Mouse (Mus musculus) heart, embryonic 13.5 days (tissue): ENCODE measurements around the gene Kif24. TPM values are rescaled to one million over a fixed set of nuclear protein-coding genes. Genes with fewer than 3 reads are reported as not detected.
"Not testable (repeated sequence)": the region's sequence is repeated elsewhere in the genome, so short reads cannot be mapped to it uniquely, and the experiment has no call there.

Experiments used
- ATAC-seq: fragments of 200-750 bp; cut with Nextera tagmentation; 2 replicates; pipeline ENCODE4 v1.8.0; 2017; ENCODE audit warnings: moderate TSS enrichment; ENCODE audit not compliant: insufficient number of reproducible peaks, low FRiP score, low TSS enrichment; ENCODE audit errors: extremely low read depth
- H3K27ac ChIP-seq: fragments of 300-500 bp; sonication (generic); replicated peaks from 2 replicates; pipeline ENCODE4 v1.5.1; 2015; ENCODE audit warnings: moderate library complexity, mild to moderate bottlenecking, inconsistent platforms
- H3K27me3 ChIP-seq: fragments of 300-500 bp; sonication (generic); replicated peaks from 2 replicates; pipeline ENCODE4 v1.6.1; 2015; ENCODE audit warnings: mild to moderate bottlenecking, inconsistent platforms
- H3K36me3 ChIP-seq: fragments of 300-500 bp; sonication (generic); 2 replicates; pipeline ENCODE4 v1.6.1; 2015; ENCODE audit warnings: mild to moderate bottlenecking, inconsistent platforms
- H3K4me1 ChIP-seq: fragments of 300-500 bp; sonication (generic); 2 replicates; pipeline ENCODE4 v1.6.1; 2015; ENCODE audit warnings: inconsistent platforms
- H3K4me2 ChIP-seq: fragments of 300-500 bp; sonication (generic); 2 replicates; pipeline ENCODE4 v1.6.1; 2015; ENCODE audit warnings: inconsistent platforms, mild to moderate bottlenecking, moderate library complexity
- H3K4me3 ChIP-seq: fragments of 300-500 bp; sonication (generic); 2 replicates; pipeline ENCODE4 v1.5.1; 2015; ENCODE audit warnings: moderate library complexity, mild to moderate bottlenecking, inconsistent platforms
- H3K9ac ChIP-seq: fragments of 300-500 bp; sonication (generic); 2 replicates; pipeline ENCODE4 v1.6.1; 2015; ENCODE audit warnings: inconsistent platforms, mild to moderate bottlenecking, moderate library complexity
- H3K9me3 ChIP-seq: fragments of 300-500 bp; sonication (generic); 2 replicates; pipeline ENCODE4 v1.6.1; 2016; ENCODE audit warnings: inconsistent platforms
- WGBS: fragments of 180-500 bp; shearing (Covaris S2); methylation state at CpG from one replicate; pipeline ENCODE4 v1.1.7; 2015; ENCODE audit warnings: mixed read lengths; 5-methylcytosine and 5-hydroxymethylcytosine counted together
- polyA plus RNA-seq: library from polyadenylated mRNA; unstranded; fragments of >200 nt; fragmentation: Nextera tagmentation; extraction: Ambion mirVana; gene quantifications from 2 replicates; pipeline ENCODE4 v1.2.1, GENCODE M21; 2015

Kif24 gene
- polyA plus RNA-seq, 1 experiment from 2014 or later, result 4.2 TPM

- Histone ChIP-seq H3K9me3 (no peaks in the 10 kb centered on the region), H3K9ac (peak overlapping the region; percentile 88), H3K4me1 (peaks cover 27% of the 10 kb centered on the region), H3K36me3 (no peaks in the 10 kb centered on the region), H3K27me3 (no peaks in the 10 kb centered on the region), H3K27ac (no peak overlapping the region), H3K4me3 (peak overlapping the region; percentile 70), H3K4me2 (peak overlapping the region; percentile 65)
- no peak for ATAC-seq
- 5% methylated on average over 17 of the region's 17 CpGs for WGBS
These were observed 589 bp upstream of the Kif24 start for GRCm38 (mm10) chr4:41465287-41465665.

- Histone ChIP-seq H3K4me3 (peak overlapping the region; percentile 70), H3K4me2 (peak overlapping the region; percentile 82), H3K9ac (peak overlapping the region; percentile 89; the same call in 1 of the 2 replicates), H3K4me1 (peaks cover 24% of the 10 kb centered on the region)
- not testable (repeated sequence) for ATAC-seq, H3K27ac ChIP-seq, H3K27me3 ChIP-seq, H3K36me3 ChIP-seq, H3K9me3 ChIP-seq
- WGBS, result 52% methylated on average over 3 of the region's 3 CpGs
These were observed 1.5 kb downstream of the Kif24 start for GRCm38 (mm10) chr4:41463051-41463738.

- H3K4me2 ChIP-seq, result no peak overlapping the region
- H3K27me3 ChIP-seq, result no peaks in the 10 kb centered on the region
- WGBS, result 91% methylated on average over 1 of the region's 1 CpGs
- H3K4me1 ChIP-seq, result peaks cover 21% of the 10 kb centered on the region
- no peak for ATAC-seq
- H3K36me3 ChIP-seq, result no peaks in the 10 kb centered on the region
- no peak overlapping the region for H3K4me3 ChIP-seq
- no peaks in the 10 kb centered on the region for H3K9me3 ChIP-seq
- H3K27ac ChIP-seq, result no peak overlapping the region
- H3K9ac ChIP-seq, result no peak overlapping the region
These were observed 4.0 kb downstream of the Kif24 start for GRCm38 (mm10) chr4:41460690-41461089.

DNA sequence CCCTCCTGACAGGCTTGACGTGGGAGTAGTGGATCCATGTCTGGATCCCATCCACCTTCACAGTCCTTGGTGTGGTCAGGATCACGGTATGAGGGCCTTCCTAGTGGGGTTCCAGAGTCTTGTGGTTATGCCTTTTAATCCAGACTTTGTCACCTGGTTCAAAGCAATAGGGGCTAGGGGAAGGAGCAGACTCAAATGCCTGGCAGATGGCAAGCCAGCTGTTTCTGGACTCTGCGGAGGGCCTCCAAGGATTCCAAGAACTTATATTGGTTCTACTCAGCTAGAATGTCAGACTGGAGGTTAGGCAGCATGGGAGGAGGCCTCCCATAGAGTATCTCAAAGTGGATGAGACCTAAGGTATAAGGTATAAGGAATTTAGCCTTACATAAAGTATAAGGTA is 17.1 kb downstream of the Kif24 start:
- 87% methylated on average over 3 of the region's 3 CpGs for WGBS
- Histone ChIP-seq H3K9me3 (no peaks in the 10 kb centered on the region), H3K27ac (no peak overlapping the region), H3K27me3 (no peaks in the 10 kb centered on the region), H3K9ac (no peak overlapping the region), H3K4me2 (no peak overlapping the region), H3K4me3 (no peak overlapping the region), H3K4me1 (peaks cover 9% of the 10 kb centered on the region; the same call in 1 of the 2 replicates), H3K36me3 (peaks cover 18% of the 10 kb centered on the region)
- ATAC-seq, result no peak

DNA sequence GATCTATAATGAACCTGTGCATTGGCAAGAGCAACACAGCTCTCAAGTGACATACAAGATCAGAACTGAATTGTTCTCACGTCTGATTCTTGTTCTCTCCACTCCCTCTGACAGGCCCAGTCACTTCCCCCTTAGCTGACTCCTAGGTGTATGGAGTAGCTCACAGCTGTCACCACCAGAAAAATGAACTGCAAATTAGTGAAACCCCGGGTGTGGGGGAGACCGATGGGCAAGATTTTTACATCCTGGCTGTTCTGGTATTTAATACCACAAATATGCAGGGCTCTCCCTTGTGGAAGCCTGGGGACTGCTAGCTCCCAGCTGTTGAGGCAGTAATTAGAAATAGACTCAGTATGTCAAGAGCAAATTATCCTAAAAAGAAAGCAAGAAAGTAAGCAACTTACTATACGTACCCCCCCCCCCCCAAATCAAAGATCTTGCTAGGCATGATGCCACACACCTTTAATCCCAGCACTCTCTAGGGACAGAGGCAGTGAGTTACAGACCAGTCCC is 21.8 kb downstream of the Kif24 start:
- 0 out of 2 replicates have a peak, but pooled peaks cover 4% of the 10 kb centered on the region for H3K36me3 ChIP-seq
- 29% methylated on average over 4 of the region's 4 CpGs for WGBS
- ATAC-seq, result no peak

DNA sequence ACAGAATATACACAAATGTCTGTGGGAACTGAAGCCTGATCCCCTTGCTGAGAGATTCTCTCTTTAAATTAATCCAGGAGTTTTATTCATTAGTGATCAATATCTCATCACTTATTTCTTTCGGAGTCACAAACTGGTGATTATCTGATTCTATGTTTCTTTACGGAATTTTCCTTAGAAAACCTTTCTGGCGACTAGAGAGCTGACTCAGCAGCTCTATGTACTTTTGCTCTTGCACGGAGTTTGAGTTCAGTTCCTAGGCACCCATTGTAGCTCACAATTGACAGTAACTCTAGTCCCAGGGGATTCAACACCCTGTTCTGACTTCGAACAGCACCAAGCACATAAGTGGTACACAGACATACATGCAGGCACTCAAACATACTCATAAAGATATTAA is 25.8 kb downstream of the Kif24 start:
- no peak for ATAC-seq
- Histone ChIP-seq H3K9me3 (no peaks in the 10 kb centered on the region), H3K27me3 (no peaks in the 10 kb centered on the region), H3K9ac (no peak overlapping the region), H3K36me3 (no peaks in the 10 kb centered on the region), H3K4me1 (peaks cover 7% of the 10 kb centered on the region; the same call in 1 of the 2 replicates), H3K4me2 (no peak overlapping the region), H3K4me3 (no peak overlapping the region), H3K27ac (no peak overlapping the region)
- 77% methylated on average over 5 of the region's 5 CpGs for WGBS

More for the DNA sequence above, 21.8 kb downstream of the Kif24 start:
- Histone ChIP-seq H3K4me3 (no peak overlapping the region), H3K9ac (no peak overlapping the region), H3K27ac (no peak overlapping the region), H3K27me3 (no peaks in the 10 kb centered on the region), H3K9me3 (no peaks in the 10 kb centered on the region), H3K4me1 (peaks cover 7% of the 10 kb centered on the region; the same call in 1 of the 2 replicates), H3K4me2 (no peak overlapping the region)

- H3K27me3 ChIP-seq, result no peaks in the 10 kb centered on the region
- ATAC-seq, result no peak
- no peaks in the 10 kb centered on the region for H3K4me1 ChIP-seq
- no peak overlapping the region for H3K4me3 ChIP-seq
- no peak overlapping the region for H3K27ac ChIP-seq
- no peak overlapping the region for H3K4me2 ChIP-seq
- no peaks in the 10 kb centered on the region for H3K9me3 ChIP-seq
- no peaks in the 10 kb centered on the region for H3K36me3 ChIP-seq
- H3K9ac ChIP-seq, result no peak overlapping the region
These were observed 47.7 kb downstream of the Kif24 start for GRCm38 (mm10) chr4:41416966-41417365.

DNA sequence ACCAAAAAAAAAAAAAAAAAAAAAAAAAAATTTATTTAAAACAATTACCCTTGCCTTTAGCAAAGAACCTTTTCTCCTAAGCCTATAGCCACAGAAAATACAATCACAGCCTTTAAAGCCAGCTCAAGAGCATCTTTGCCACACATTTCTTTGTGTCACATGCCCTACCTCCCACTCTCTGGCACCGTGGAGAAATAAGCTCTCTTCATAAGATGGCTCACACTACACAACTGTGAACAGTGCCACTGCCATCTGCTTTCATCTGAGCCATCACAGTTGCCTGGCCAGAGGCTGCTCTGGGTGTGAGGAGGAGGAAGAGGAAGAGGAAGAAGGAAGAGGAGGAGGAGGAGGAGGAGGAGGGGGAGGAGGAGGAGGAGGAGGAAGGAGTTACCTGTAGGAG is 55.3 kb downstream of the Kif24 start:
- WGBS, result 82% methylated on average over 1 of the region's 1 CpGs

GRCm38 (mm10) chr4:41407353-41407752 is 57.3 kb downstream of the Kif24 start:
- Histone ChIP-seq H3K9ac (no peak overlapping the region), H3K4me2 (no peak overlapping the region), H3K4me3 (no peak overlapping the region), H3K4me1 (no peaks in the 10 kb centered on the region), H3K27me3 (no peaks in the 10 kb centered on the region), H3K36me3 (peaks cover 32% of the 10 kb centered on the region), H3K27ac (no peak overlapping the region), H3K9me3 (no peaks in the 10 kb centered on the region)
- no peak for ATAC-seq
- WGBS, result 84% methylated on average over 2 of the region's 2 CpGs

More for the DNA sequence above, 55.3 kb downstream of the Kif24 start:
- H3K4me3 ChIP-seq, result no peak overlapping the region
- no peak overlapping the region for H3K9ac ChIP-seq
- no peaks in the 10 kb centered on the region for H3K9me3 ChIP-seq
- ATAC-seq, result no peak
- no peaks in the 10 kb centered on the region for H3K4me1 ChIP-seq
- no peak overlapping the region for H3K27ac ChIP-seq
- H3K27me3 ChIP-seq, result no peaks in the 10 kb centered on the region
- H3K36me3 ChIP-seq, result peaks cover 19% of the 10 kb centered on the region
- H3K4me2 ChIP-seq, result no peak overlapping the region

GRCm38 (mm10) chr4:41406597-41406996 is 58.1 kb downstream of the Kif24 start:
- Histone ChIP-seq H3K27me3 (no peaks in the 10 kb centered on the region), H3K4me2 (no peak overlapping the region), H3K9ac (no peak overlapping the region), H3K27ac (no peak overlapping the region), H3K9me3 (no peaks in the 10 kb centered on the region), H3K4me1 (no peaks in the 10 kb centered on the region), H3K36me3 (peaks cover 32% of the 10 kb centered on the region), H3K4me3 (no peak overlapping the region)
- ATAC-seq, result no peak
- 84% methylated on average over 9 of the region's 9 CpGs for WGBS

- Histone ChIP-seq H3K4me1 (no peaks in the 10 kb centered on the region), H3K9me3 (no peaks in the 10 kb centered on the region), H3K4me3 (no peak overlapping the region), H3K27ac (no peak overlapping the region), H3K27me3 (no peaks in the 10 kb centered on the region), H3K36me3 (peaks cover 58% of the 10 kb centered on the region), H3K9ac (no peak overlapping the region), H3K4me2 (no peak overlapping the region)
- ATAC-seq, result no peak
- 71% methylated on average over 5 of the region's 5 CpGs for WGBS
These were observed 63.1 kb downstream of the Kif24 start for GRCm38 (mm10) chr4:41401573-41401972.

DNA sequence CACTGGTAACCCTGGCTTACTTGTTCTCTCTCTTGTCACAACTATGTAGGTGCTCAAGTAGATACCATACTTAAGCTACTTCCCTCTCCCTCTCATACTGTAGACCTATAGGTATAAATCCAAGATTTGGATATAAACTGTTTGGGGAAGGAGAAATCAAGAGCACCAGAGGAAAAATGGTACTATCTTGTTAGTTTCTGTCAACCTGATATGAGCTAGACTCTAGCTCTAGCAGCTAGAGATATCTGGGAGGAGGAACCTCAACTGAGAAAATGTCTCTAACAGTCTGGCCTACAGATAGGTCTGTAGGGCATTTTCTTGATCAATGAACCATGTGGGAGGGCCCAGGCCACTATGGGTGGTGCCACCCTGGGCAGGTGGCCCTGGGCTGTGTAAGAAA is 63.5 kb downstream of the Kif24 start:
- H3K4me1 ChIP-seq, result no peaks in the 10 kb centered on the region
- H3K27me3 ChIP-seq, result no peaks in the 10 kb centered on the region

More for the DNA sequence above, 63.5 kb downstream of the Kif24 start:
- Histone ChIP-seq H3K9ac (no peak overlapping the region), H3K4me3 (no peak overlapping the region), H3K4me2 (no peak overlapping the region), H3K9me3 (no peaks in the 10 kb centered on the region), H3K36me3 (peaks cover 58% of the 10 kb centered on the region), H3K27ac (no peak overlapping the region)
- ATAC-seq, result no peak
